23 mouse cellular contexts compared by ENCODE assay signal in the genomic region with DNA sequence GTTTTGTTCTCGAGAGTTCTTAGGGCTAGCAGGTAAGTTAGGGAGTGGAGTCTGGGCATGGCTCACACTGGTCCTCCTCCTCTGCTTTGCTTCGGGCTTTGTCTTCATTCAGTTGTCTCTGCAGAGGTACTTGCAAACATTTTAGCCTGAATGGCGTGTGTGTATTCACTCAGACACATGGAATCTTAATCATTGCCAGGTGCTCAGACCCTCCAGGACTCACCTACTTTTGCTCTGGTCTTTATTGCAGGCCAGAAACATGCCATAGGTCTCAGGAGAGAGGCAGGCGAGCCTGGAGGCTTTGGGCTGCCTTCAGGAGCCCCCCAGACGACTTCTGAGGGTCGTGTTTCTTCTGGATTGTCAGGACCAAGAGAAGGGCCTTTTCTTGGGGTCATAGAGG. TPM values are rescaled to one million over a fixed set of nuclear protein-coding genes. Genes with fewer than 3 reads are reported as not detected.
DNase-seq lines count a peak whose midpoint lies in the region; ATAC-seq and TF ChIP-seq lines count a peak whose summit lies in the region.
"Had no signal": no experiment of that assay in that cellular context is flagged by ENCODE, and none has a peak within 500 bp of the region (broad histone marks: within the 10 kb centered on the region; RNA-seq: fewer than 3 reads in every experiment).

No protein-coding gene starts in this region.

- H3K4me1 ChIP-seq in limb, embryonic 10.5 days = peaks cover 47% of the 10 kb centered on the region
- H3K4me1 ChIP-seq in liver, embryonic 14.5 days (replicated peaks; ENCODE audit: control insufficient read depth in 2 of 2, insufficient read depth in 2 of 2, low read length in 1 of 2) = peaks cover 45 to 56% of the 10 kb centered on the region in 2 experiments

- ATAC-seq in liver, embryonic 14.5 days (ENCODE audit: insufficient read depth) = no peak
- ATAC-seq: activated CD4-positive, CD25-positive, alpha-beta regulatory T cell, adult 4 months; midbrain, embryonic 13.5 days had no signal

- no peaks in the 10 kb centered on the region for H3K27me3 ChIP-seq in limb, embryonic 10.5 days (ENCODE audit: low read depth, poor library complexity, severe bottlenecking)
- H3K27me3 ChIP-seq in liver, embryonic 14.5 days (ENCODE audit: control insufficient read depth, insufficient read depth, low read length) = no peaks in the 10 kb centered on the region
- H3K27me3 ChIP-seq: embryonic facial prominence, embryonic 15.5 days; hindbrain, embryonic 15.5 days; midbrain, embryonic 13.5 days; neural tube, embryonic 12.5 days had no signal

- H3K4me2 ChIP-seq in liver, embryonic 14.5 days (ENCODE audit: low read depth) = peak overlapping the region; percentile 68
- H3K4me2 ChIP-seq: embryonic facial prominence, embryonic 15.5 days; hindbrain, embryonic 15.5 days; lung, embryonic 14.5 days; midbrain, embryonic 13.5 days; neural tube, embryonic 12.5 days had no signal

- whole genome bisulfite sequencing in limb, embryonic 10.5 days = 32% methylated on average over 6 of the region's 6 CpGs
- WGBS in liver, embryonic 14.5 days (ENCODE audit: insufficient replicate concordance) = 71% methylated on average over 6 of the region's 6 CpGs

- TF ChIP-seq CTCF in liver, embryonic 14.5 days (IDR thresholded peaks at IDR 0.05; ENCODE audit: low read depth) = no peak

- peak overlapping the region; percentile 32 for H3K9ac ChIP-seq in liver, embryonic 14.5 days (replicated peaks)
- H3K9ac ChIP-seq: embryonic facial prominence, embryonic 15.5 days; hindbrain, embryonic 15.5 days; lung, embryonic 14.5 days; midbrain, embryonic 13.5 days; neural tube, embryonic 12.5 days had no signal

- H3K27ac ChIP-seq in limb, embryonic 10.5 days = peak overlapping the region; percentile 79
- no peak overlapping the region for H3K27ac ChIP-seq in liver, embryonic 14.5 days
- H3K27ac ChIP-seq: embryonic facial prominence, embryonic 15.5 days; forebrain, embryonic 10.5 days; heart, embryonic 10.5 days; hindbrain, embryonic 15.5 days; midbrain, embryonic 13.5 days; neural tube, embryonic 12.5 days had no signal

- no peak overlapping the region for H3K4me3 ChIP-seq in limb, embryonic 10.5 days
- H3K4me3 ChIP-seq in liver, embryonic 14.5 days (ENCODE audit: insufficient read depth in 1 of 2, low read depth in 2 of 2, low read length in 2 of 2) = 0 out of 4 replicates have a peak overlapping the region, but pooled peaks of 1 of the 2 experiments have one; percentile 9
- H3K4me3 ChIP-seq: embryonic facial prominence, embryonic 15.5 days; forebrain, embryonic 10.5 days; heart, embryonic 10.5 days; hindbrain, embryonic 15.5 days; midbrain, embryonic 13.5 days; neural tube, embryonic 12.5 days had no signal

- no peaks in the 10 kb centered on the region; the same call in 1 of the 2 replicates for H3K9me3 ChIP-seq in limb, embryonic 10.5 days (replicated peaks)
- H3K9me3 ChIP-seq in liver, embryonic 14.5 days (ENCODE audit: control insufficient read depth, low read length) = no peaks in the 10 kb centered on the region
- H3K9me3 ChIP-seq: hindbrain, embryonic 15.5 days had no signal

- TF ChIP-seq EP300 in liver, embryonic 14.5 days (IDR thresholded peaks at IDR 0.05; ENCODE audit: low read depth) = no peak

- peaks cover 6% of the 10 kb centered on the region for H3K36me3 ChIP-seq in limb, embryonic 10.5 days
- peaks cover 2% of the 10 kb centered on the region; the same call in 1 of the 2 replicates for H3K36me3 ChIP-seq in liver, embryonic 14.5 days (replicated peaks; ENCODE audit: control insufficient read depth, insufficient read depth, low read depth)
- H3K36me3 ChIP-seq: embryonic facial prominence, embryonic 15.5 days; neural tube, embryonic 12.5 days had no signal

- peak; percentile 50 for DNase-seq in embryo, embryonic 10.5 days (ENCODE audit: low spot score)
- peak; percentile 49 for DNase-seq in embryo, embryonic 11 days
- peak; percentile 50 for DNase-seq in limb, embryonic 10.5 days (ENCODE audit: low spot score)
- no peak for DNase-seq in liver, embryonic 14.5 days (ENCODE audit: low read depth in 3 of 3, low spot score in 3 of 3)
- no peak for DNase-seq in urinary bladder, adult 18-20 months (ENCODE audit: low spot score in 2 of 2)
- no peak for DNase-seq in frontal cortex, postnatal 36 days (ENCODE audit: low spot score in 2 of 2)
- DNase-seq in gastrocnemius, adult 18-20 months (ENCODE audit: low spot score) = no peak
- DNase-seq: adrenal gland, postnatal 10 days; cerebellum, adult 18-20 months; cerebellum, postnatal 36 days; kidney, adult 2 months; kidney, postnatal 10 days; left cerebral cortex, postnatal 4 days; lung, embryonic 14.5 days; right cerebral cortex, postnatal 14 days; spleen, adult 18-20 months had no signal

RNA-seq across cellular contexts. Expression of a gene that starts 17.2 kb away (rescaled TPM):
- 10.8 and 14.3 TPM in 2 replicates for polyA plus RNA-seq in limb, embryonic 10.5 days (2016; fragmentation: Nextera tagmentation; extraction: Ambion mirVana)
- 7.5 and 9.1 TPM in 2 replicates for polyA plus RNA-seq in liver, embryonic 14.5 days (2012; rRNA removed)
- polyA plus RNA-seq in liver, embryonic 14.5 days (2014; fragmentation: Nextera tagmentation; extraction: Ambion mirVana) = 8.1 and 8.2 TPM in 2 replicates
- 10 to 100 TPM; 19.1 to 25.7 TPM for total RNA-seq in gastrocnemius, adult 18-20 months (2021)

Comparison
In these comparisons a context has a peak if more than half of its experiments do, and no peak if none do; other contexts are left out.
1. DNase-seq: peak in embryo, embryonic 10.5 days (single experiment), embryo, embryonic 11 days (single experiment) and limb, embryonic 10.5 days (single experiment); none in liver, embryonic 14.5 days (0 of 3), urinary bladder, adult 18-20 months (0 of 2), frontal cortex, postnatal 36 days (0 of 2) and gastrocnemius, adult 18-20 months (single experiment).